Mouse (Mus musculus) forebrain, embryonic 14.5 days (tissue): ENCODE results near the gene Psmd10. TPM values are rescaled to one million over a fixed set of nuclear protein-coding genes. Genes with fewer than 3 reads are reported as not detected.
A peak's percentile ranks its signal among the peaks of the same experiment; 100 is the strongest.

Experiments
- ATAC-seq: fragments of 200-750 bp; cut with Nextera tagmentation; 2 replicates; pipeline ENCODE4 v1.8.0; 2017; ENCODE audit warnings: mild to moderate bottlenecking, moderate library complexity
- DNase-seq: peaks from one replicate; pipeline ENCODE4 v3.0.0-alpha.2; 2015; ENCODE audit warnings: low spot score
- H3K27ac ChIP-seq: fragments of 300-500 bp; sonication (generic); 2 replicates; pipeline ENCODE4 v1.5.1; 2014; ENCODE audit warnings: low read depth, mild to moderate bottlenecking, control low read depth, low read length, moderate library complexity
- H3K27me3 ChIP-seq: fragments of 300-500 bp; sonication (generic); replicated peaks from 2 replicates; pipeline ENCODE4 v1.6.1; 2014; ENCODE audit warnings: low read length, control low read depth, mixed read lengths; ENCODE audit not compliant: control insufficient read depth, insufficient read depth
- H3K36me3 ChIP-seq: fragments of 300-500 bp; sonication (generic); 2 replicates; pipeline ENCODE4 v1.6.1; 2014; ENCODE audit warnings: low read length, control low read depth; ENCODE audit not compliant: control insufficient read depth, insufficient read depth
- H3K4me1 ChIP-seq: fragments of 300-500 bp; sonication (generic); 2 replicates; pipeline ENCODE4 v1.6.1; 2014; ENCODE audit warnings: antibody characterized with exemption, low read length, control low read depth; ENCODE audit not compliant: control insufficient read depth, insufficient read depth
- H3K4me2 ChIP-seq: fragments of 300-500 bp; sonication (generic); 2 replicates; pipeline ENCODE4 v1.6.1; 2014; ENCODE audit warnings: mild to moderate bottlenecking, control low read depth, low read length
- H3K4me3 ChIP-seq: fragments of 300-500 bp; sonication (generic); 2 replicates; pipeline ENCODE4 v1.5.1; 2014; ENCODE audit warnings: low read depth, low read length, control low read depth
- H3K9ac ChIP-seq: fragments of 300-500 bp; sonication (generic); 2 replicates; pipeline ENCODE4 v1.6.1; 2014; ENCODE audit warnings: mild to moderate bottlenecking, low read length, control low read depth, moderate library complexity
- H3K9me3 ChIP-seq: fragments of 300-500 bp; sonication (generic); replicated peaks from 2 replicates; pipeline ENCODE4 v1.6.1; 2016; ENCODE audit warnings: low read length, control low read depth, mixed read lengths; ENCODE audit not compliant: control insufficient read depth
- WGBS: fragments of 180-500 bp; shearing (Covaris S2); extraction: QIAGEN DNeasy Blood & Tissue Kit; methylation state at CpG from one replicate; pipeline ENCODE4 v1.1.7; 2014; 5-methylcytosine and 5-hydroxymethylcytosine counted together
- polyA plus RNA-seq: library from polyadenylated mRNA; unstranded; fragments of >200 nt; fragmentation: Nextera tagmentation; extraction: Ambion mirVana; gene quantifications from 2 replicates; pipeline ENCODE4 v1.2.1, GENCODE M21; 2014

Gene Psmd10
- 44.9 and 50.5 TPM in 2 replicates for polyA plus RNA-seq

GRCm38 (mm10) chrX:140956272-140956940 is at the start of gene Psmd10, which contains the start of gene Atg4a:
Psmd10 (minus strand) TSS chrX:140956728.
Atg4a (plus strand) TSS chrX:140956907.
- no peaks in the 10 kb centered on the region for H3K27me3 ChIP-seq
- H3K4me1 ChIP-seq, result no peaks in the 10 kb centered on the region
- H3K4me2 ChIP-seq, result peak within 1 kb of the TSS; percentile 51
- DNase-seq (peak; percentile 97), ATAC-seq (peak; percentile 99)
- WGBS, result 26% methylated on average over 23 of the region's 23 CpGs
- no peaks in the 10 kb centered on the region for H3K9me3 ChIP-seq
- no peak within 1 kb of the TSS for H3K27ac ChIP-seq
- peak within 1 kb of the TSS; percentile 40 for H3K4me3 ChIP-seq
- H3K9ac ChIP-seq, result peak within 1 kb of the TSS; percentile 56
- peaks cover 5% of the 10 kb centered on the region; the same call in 1 of the 2 replicates for H3K36me3 ChIP-seq

GRCm38 (mm10) chrX:140998885-140999284 is 42.4 kb upstream of the Psmd10 start:
- no peaks in the 10 kb centered on the region for H3K36me3 ChIP-seq
- no peak overlapping the region for H3K27ac ChIP-seq
- no peak overlapping the region for H3K9ac ChIP-seq
- H3K27me3 ChIP-seq, result no peaks in the 10 kb centered on the region
- no peaks in the 10 kb centered on the region for H3K9me3 ChIP-seq
- no peak overlapping the region for H3K4me2 ChIP-seq
- H3K4me3 ChIP-seq, result no peak overlapping the region
- H3K4me1 ChIP-seq, result no peaks in the 10 kb centered on the region
- ATAC-seq (no peak), DNase-seq (no peak)

GRCm38 (mm10) chrX:140997912-140998545 is 41.5 kb upstream of the Psmd10 start:
- DNase-seq (no peak), ATAC-seq (no peak)
- no peaks in the 10 kb centered on the region for H3K4me1 ChIP-seq
- no peaks in the 10 kb centered on the region for H3K36me3 ChIP-seq
- no peak overlapping the region for H3K9ac ChIP-seq
- no peak overlapping the region for H3K27ac ChIP-seq
- H3K4me2 ChIP-seq, result no peak overlapping the region
- no peaks in the 10 kb centered on the region for H3K9me3 ChIP-seq
- no peaks in the 10 kb centered on the region for H3K27me3 ChIP-seq
- H3K4me3 ChIP-seq, result no peak overlapping the region
- WGBS, result 80% methylated on average over 1 of the region's 1 CpGs

GRCm38 (mm10) chrX:140996909-140997516 is 40.5 kb upstream of the Psmd10 start:
- Histone ChIP-seq H3K27ac (no peak overlapping the region), H3K9ac (no peak overlapping the region), H3K9me3 (no peaks in the 10 kb centered on the region), H3K4me3 (no peak overlapping the region), H3K36me3 (no peaks in the 10 kb centered on the region), H3K27me3 (no peaks in the 10 kb centered on the region), H3K4me1 (no peaks in the 10 kb centered on the region), H3K4me2 (no peak overlapping the region)
- DNase-seq (no peak), ATAC-seq (peak; percentile 50; the same call in 1 of the 2 replicates)
- WGBS, result 81% methylated on average over 1 of the region's 1 CpGs

- no peak overlapping the region for H3K27ac ChIP-seq
- ATAC-seq, result no peak
- no peak overlapping the region for H3K4me2 ChIP-seq
- H3K4me3 ChIP-seq, result no peak overlapping the region
- H3K36me3 ChIP-seq, result no peaks in the 10 kb centered on the region
- H3K4me1 ChIP-seq, result no peaks in the 10 kb centered on the region
- 90% methylated on average over 2 of the region's 2 CpGs for WGBS
- DNase-seq, result no peak
- H3K9ac ChIP-seq, result no peak overlapping the region
- no peaks in the 10 kb centered on the region for H3K9me3 ChIP-seq
- no peaks in the 10 kb centered on the region for H3K27me3 ChIP-seq
Measured at GRCm38 (mm10) chrX:140985256-140985655, 28.7 kb upstream of the Psmd10 start.

GRCm38 (mm10) chrX:140984795-140985194 is 28.3 kb upstream of the Psmd10 start:
- no peak overlapping the region for H3K27ac ChIP-seq
- H3K27me3 ChIP-seq, result 0 out of 2 replicates have a peak, but pooled peaks cover 4% of the 10 kb centered on the region
- H3K9ac ChIP-seq, result no peak overlapping the region
- WGBS, result 75% methylated on average over 6 of the region's 6 CpGs
- DNase-seq, result no peak
- H3K9me3 ChIP-seq, result no peaks in the 10 kb centered on the region
- H3K4me1 ChIP-seq, result no peaks in the 10 kb centered on the region
- ATAC-seq, result no peak
- H3K4me2 ChIP-seq, result no peak overlapping the region
- no peak overlapping the region for H3K4me3 ChIP-seq
- no peaks in the 10 kb centered on the region for H3K36me3 ChIP-seq

GRCm38 (mm10) chrX:140983206-140983960 is 26.9 kb upstream of the Psmd10 start:
- Histone ChIP-seq H3K9me3 (no peaks in the 10 kb centered on the region), H3K36me3 (no peaks in the 10 kb centered on the region), H3K27me3 (0 out of 2 replicates have a peak, but pooled peaks cover 4% of the 10 kb centered on the region), H3K4me3 (no peak overlapping the region), H3K4me2 (no peak overlapping the region), H3K4me1 (no peaks in the 10 kb centered on the region), H3K27ac (no peak overlapping the region), H3K9ac (no peak overlapping the region)
- no peak for DNase-seq
- WGBS, result 68% methylated on average over 6 of the region's 6 CpGs
- ATAC-seq, result no peak

- no peak for DNase-seq
- no peak overlapping the region for H3K9ac ChIP-seq
- 70% methylated on average over 4 of the region's 4 CpGs for WGBS
- no peak overlapping the region for H3K27ac ChIP-seq
- ATAC-seq, result no peak
- no peak overlapping the region for H3K4me3 ChIP-seq
- no peaks in the 10 kb centered on the region for H3K9me3 ChIP-seq
- H3K4me1 ChIP-seq, result no peaks in the 10 kb centered on the region
- 0 out of 2 replicates have a peak, but pooled peaks cover 7% of the 10 kb centered on the region for H3K27me3 ChIP-seq
- H3K36me3 ChIP-seq, result no peaks in the 10 kb centered on the region
- no peak overlapping the region for H3K4me2 ChIP-seq
Measured at GRCm38 (mm10) chrX:140980163-140980562, 23.6 kb upstream of the Psmd10 start.
